In the genomic region with DNA sequence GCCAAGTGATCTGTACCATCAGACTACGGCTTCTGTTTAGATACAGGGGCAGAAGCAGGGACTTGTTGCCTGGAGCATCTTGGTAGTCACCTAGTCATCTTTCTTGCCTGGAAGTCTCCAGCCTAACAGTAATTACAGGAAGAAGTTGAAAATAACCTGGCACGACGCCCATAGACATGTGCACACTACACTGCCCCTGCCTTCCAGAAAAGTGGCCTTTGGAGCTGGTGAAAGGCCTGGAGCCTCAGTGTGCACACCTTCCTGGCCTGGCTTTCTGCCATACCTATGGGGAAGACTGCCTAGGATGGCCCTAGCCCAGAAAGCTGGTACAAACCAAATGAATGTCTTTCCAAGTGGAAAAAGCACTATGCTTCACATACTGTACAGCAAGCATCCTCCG, we compare ENCODE assay signal across 9 mouse cellular contexts.
DNase-seq lines count a peak whose midpoint lies in the region; ATAC-seq lines count a peak whose summit lies in the region.
"Had no signal": no experiment of that assay in that cellular context is flagged by ENCODE, and none has a peak within 500 bp of the region (broad histone marks: within the 10 kb centered on the region; RNA-seq: fewer than 3 reads in every experiment).

No protein-coding gene starts in this region.

- no peak for ATAC-seq in hindbrain, embryonic 13.5 days (ENCODE audit: low FRiP score)
- ATAC-seq in forebrain, embryonic 11.5 days (replicated peaks; ENCODE audit: low FRiP score), result no peak

- H3K4me2 ChIP-seq in hindbrain, embryonic 13.5 days, result no peak overlapping the region
- no peak overlapping the region for H3K4me2 ChIP-seq in forebrain, embryonic 11.5 days (ENCODE audit: low read depth, low read length, severe bottlenecking)
- H3K4me2 ChIP-seq: limb, embryonic 12.5 days; midbrain, embryonic 11.5 days had no signal

- H3K4me1 ChIP-seq in hindbrain, embryonic 13.5 days (replicated peaks), result peaks cover 34% of the 10 kb centered on the region
- H3K4me1 ChIP-seq in forebrain, embryonic 11.5 days (replicated peaks; ENCODE audit: control insufficient read depth, insufficient read depth, low read length), result peaks cover 14% of the 10 kb centered on the region

- no peaks in the 10 kb centered on the region for H3K9me3 ChIP-seq in hindbrain, embryonic 13.5 days
- no peaks in the 10 kb centered on the region for H3K9me3 ChIP-seq in forebrain, embryonic 11.5 days (ENCODE audit: control insufficient read depth, low read length)
- H3K9me3 ChIP-seq: limb, embryonic 12.5 days had no signal

- peaks cover 24% of the 10 kb centered on the region for H3K36me3 ChIP-seq in hindbrain, embryonic 13.5 days
- no peaks in the 10 kb centered on the region; the same call in 1 of the 2 replicates for H3K36me3 ChIP-seq in forebrain, embryonic 11.5 days (ENCODE audit: control insufficient read depth, insufficient read depth, low read length)
- H3K36me3 ChIP-seq: limb, embryonic 12.5 days had no signal

- WGBS in hindbrain, embryonic 13.5 days, result 94% methylated on average over 4 of the region's 4 CpGs
- 96% methylated on average over 4 of the region's 4 CpGs for WGBS in forebrain, embryonic 11.5 days

- no peak overlapping the region for H3K9ac ChIP-seq in hindbrain, embryonic 13.5 days
- no peak overlapping the region for H3K9ac ChIP-seq in forebrain, embryonic 11.5 days (ENCODE audit: low read length)
- H3K9ac ChIP-seq: limb, embryonic 12.5 days had no signal

- H3K27me3 ChIP-seq in hindbrain, embryonic 13.5 days, result no peaks in the 10 kb centered on the region
- H3K27me3 ChIP-seq in forebrain, embryonic 11.5 days (ENCODE audit: control insufficient read depth, insufficient read depth, low read length), result no peaks in the 10 kb centered on the region
- H3K27me3 ChIP-seq: limb, embryonic 12.5 days had no signal

- no peak overlapping the region for H3K4me3 ChIP-seq in hindbrain, embryonic 13.5 days
- no peak overlapping the region for H3K4me3 ChIP-seq in forebrain, embryonic 11.5 days (ENCODE audit: low read depth, low read length)
- H3K4me3 ChIP-seq: limb, embryonic 12.5 days had no signal

- DNase-seq in right cerebral cortex, postnatal 4 days, result peak; percentile 24
- no peak for DNase-seq in right cerebral cortex, adult 2 months (ENCODE audit: low spot score in 2 of 2)
- DNase-seq in cerebellum, postnatal 36 days, result peak; percentile 73 to 80
- peak; percentile 75 for DNase-seq in kidney, adult 18-20 months
- no peak for DNase-seq in retina, embryonic 14.5 days (ENCODE audit: low spot score)
- DNase-seq in forebrain, embryonic 11.5 days (ENCODE audit: low spot score), result no peak

- no peak overlapping the region for H3K27ac ChIP-seq in hindbrain, embryonic 13.5 days
- no peak overlapping the region for H3K27ac ChIP-seq in forebrain, embryonic 11.5 days (ENCODE audit: low read depth, low read length)
- H3K27ac ChIP-seq: limb, embryonic 12.5 days had no signal

Comparison
In these comparisons a context has a peak if more than half of its experiments do, and no peak if none do; other contexts are left out.
1. DNase-seq: peak in right cerebral cortex, postnatal 4 days (single experiment), cerebellum, postnatal 36 days (2 of 2) and kidney, adult 18-20 months (single experiment); none in right cerebral cortex, adult 2 months (0 of 2), retina, embryonic 14.5 days (single experiment) and forebrain, embryonic 11.5 days (single experiment).